Mouse (Mus musculus) heart, adult 2 months (tissue): ENCODE results near the gene Lce1d.

Experiments used
- CTCF ChIP-seq: fragments of 200-600 bp; IDR thresholded peaks from 2 replicates; pipeline ENCODE4 v1.8.1; 2022; ENCODE audit warnings: antibody characterized with exemption, mild to moderate bottlenecking, moderate library complexity
- POLR2A ChIP-seq: fragments of 200-500 bp; IDR thresholded peaks from 2 replicates; pipeline ENCODE4 v1.6.1; 2011; ENCODE audit warnings: mild to moderate bottlenecking, low read depth, low read length, control low read depth; ENCODE audit not compliant: insufficient read depth

- TF ChIP-seq POLR2A (no peak), CTCF (no peak)
Observed at GRCm38 (mm10) chr3:92637745-92638652, 49.0 kb downstream of the Lce1d start.
